In the genomic region with DNA sequence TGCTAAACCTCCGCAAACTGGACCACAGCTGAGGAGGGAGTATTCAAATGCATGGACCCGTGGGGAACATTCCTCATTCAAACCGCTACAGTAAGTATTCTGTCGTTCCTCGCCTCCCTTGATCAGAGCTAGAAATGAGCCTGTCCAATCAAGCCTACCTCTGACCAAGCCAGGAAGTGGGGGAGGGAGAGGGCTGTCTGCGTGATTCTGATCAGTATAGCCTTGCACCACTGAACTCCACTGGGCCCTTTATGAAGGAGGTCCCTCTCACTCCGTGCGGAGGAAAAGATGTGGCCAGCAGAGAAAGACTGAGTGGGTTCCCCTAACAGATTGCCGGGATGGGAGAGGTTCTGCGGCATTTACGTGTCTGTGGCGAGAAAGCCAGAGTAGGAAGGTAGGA, we compare ENCODE assay signal across 14 mouse cellular contexts.
"Had no signal": no experiment of that assay in that cellular context is flagged by ENCODE, and none has a peak within 500 bp of the region (broad histone marks: within the 10 kb centered on the region; RNA-seq: fewer than 3 reads in every experiment).

No protein-coding gene starts in this region.

- H3K4me3 ChIP-seq: intestine, embryonic 15.5 days; left cerebral cortex, adult 2 months; limb, embryonic 10.5 days; liver, embryonic 15.5 days; neural tube, embryonic 12.5 days; stomach, embryonic 15.5 days had no signal

- H3K9ac ChIP-seq: intestine, embryonic 15.5 days; liver, embryonic 15.5 days; neural tube, embryonic 12.5 days; stomach, embryonic 15.5 days had no signal

- H3K4me2 ChIP-seq: intestine, embryonic 15.5 days; liver, embryonic 11.5 days; liver, embryonic 15.5 days; midbrain, embryonic 11.5 days; neural tube, embryonic 12.5 days; stomach, embryonic 15.5 days had no signal

- ATAC-seq: intestine, embryonic 15.5 days; lung, postnatal 0 days had no signal

- DNase-seq: kidney, adult 9 months; lung, adult 2 months; lung, postnatal 4 days; right cerebral cortex, postnatal 14 days; thymus, postnatal 36 days had no signal

- H3K27me3 ChIP-seq: intestine, embryonic 15.5 days; liver, embryonic 15.5 days; neural tube, embryonic 12.5 days; stomach, embryonic 15.5 days had no signal

- H3K4me1 ChIP-seq: intestine, embryonic 15.5 days; liver, embryonic 15.5 days; stomach, embryonic 15.5 days had no signal

- H3K27ac ChIP-seq: intestine, embryonic 15.5 days; left cerebral cortex, adult 2 months; limb, embryonic 10.5 days; liver, embryonic 15.5 days; neural tube, embryonic 12.5 days; stomach, embryonic 15.5 days had no signal

- H3K36me3 ChIP-seq: intestine, embryonic 15.5 days; limb, embryonic 10.5 days; liver, embryonic 15.5 days; neural tube, embryonic 12.5 days; stomach, embryonic 15.5 days had no signal

- H3K9me3 ChIP-seq: intestine, embryonic 15.5 days; limb, embryonic 10.5 days; liver, embryonic 15.5 days; neural tube, embryonic 12.5 days; stomach, embryonic 15.5 days had no signal
